24 mouse cellular contexts compared by ENCODE assay signal in the genomic region with DNA sequence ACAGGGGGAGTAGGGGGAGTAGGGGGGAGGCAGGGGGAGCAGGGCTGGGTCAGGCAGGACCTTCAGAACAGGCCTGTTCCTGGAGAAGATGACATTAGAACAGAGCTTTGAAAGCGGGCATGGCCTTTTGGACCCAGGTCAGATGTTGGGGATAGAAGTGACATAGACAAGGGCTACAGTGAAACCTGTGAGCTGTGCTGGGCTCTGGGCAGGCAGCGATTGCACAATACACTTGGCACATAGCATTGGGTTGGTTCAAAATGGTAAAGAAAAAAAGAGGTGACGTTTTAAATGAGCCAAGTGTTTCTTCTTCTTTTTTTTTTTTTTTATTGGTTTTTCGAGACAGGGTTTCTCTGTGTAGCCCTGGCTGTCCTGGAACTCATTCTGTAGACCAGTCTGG. TPM values are rescaled to one million over a fixed set of nuclear protein-coding genes. Genes with fewer than 3 reads are reported as not detected.
DNase-seq lines count a peak whose midpoint lies in the region; ATAC-seq and TF ChIP-seq lines count a peak whose summit lies in the region.
"Had no signal": no experiment of that assay in that cellular context is flagged by ENCODE, and none has a peak within 500 bp of the region (broad histone marks: within the 10 kb centered on the region; RNA-seq: fewer than 3 reads in every experiment).

No protein-coding gene starts in this region.

- H3K79me2 ChIP-seq in MEL (ENCODE audit: control insufficient read depth, insufficient read depth, low read length, poor library complexity) = no peaks in the 10 kb centered on the region

- WGBS in heart, embryonic 10.5 days = 76% methylated on average over 4 of the region's 4 CpGs
- 83% methylated on average over 4 of the region's 4 CpGs for WGBS in heart, embryonic 11.5 days (ENCODE audit: insufficient replicate concordance)
- WGBS in lung, embryonic 14.5 days = 70% methylated on average over 4 of the region's 4 CpGs

- TF ChIP-seq CTCF in lung, embryonic 14.5 days (IDR thresholded peaks at IDR 0.05; ENCODE audit: low read depth) = no peak
- TF ChIP-seq CTCF in MEL (IDR thresholded peaks at IDR 0.05 in 2 of 3, conservative IDR thresholded peaks at IDR 0.05 in 1 of 3; ENCODE audit: control insufficient read depth in 1 of 3, insufficient read depth in 1 of 3, low read depth in 2 of 3, low read length in 3 of 3, poor library complexity in 1 of 3, severe bottlenecking in 1 of 3) = no peak

- TF ChIP-seq POLR2A in MEL (IDR thresholded peaks at IDR 0.05; ENCODE audit: control insufficient read depth in 1 of 2, insufficient read depth in 1 of 2, low read depth in 1 of 2, low read length in 2 of 2, poor library complexity in 1 of 2) = no peak

- H3K4me2 ChIP-seq in heart, embryonic 11.5 days = no peak overlapping the region
- H3K4me2 ChIP-seq in lung, embryonic 14.5 days = no peak overlapping the region
- H3K4me2 ChIP-seq: embryonic facial prominence, embryonic 12.5 days; hindbrain, embryonic 14.5 days; limb, embryonic 13.5 days; midbrain, embryonic 15.5 days; neural tube, embryonic 13.5 days had no signal

- H3K36me3 ChIP-seq in heart, embryonic 10.5 days = no peaks in the 10 kb centered on the region
- no peaks in the 10 kb centered on the region for H3K36me3 ChIP-seq in heart, embryonic 11.5 days (ENCODE audit: control insufficient read depth, insufficient read depth, low read length)
- H3K36me3 ChIP-seq in lung, embryonic 14.5 days (ENCODE audit: insufficient read depth) = no peaks in the 10 kb centered on the region
- peaks cover 0 to 9% of the 10 kb centered on the region in 2 experiments; a peak in 2 of 4 replicates for H3K36me3 ChIP-seq in MEL (ENCODE audit: control insufficient read depth in 1 of 2, insufficient read depth in 2 of 2, low read length in 2 of 2)
- H3K36me3 ChIP-seq: embryonic facial prominence, embryonic 12.5 days; G1E; limb, embryonic 13.5 days; midbrain, embryonic 15.5 days; neural tube, embryonic 13.5 days had no signal

- H3K27me3 ChIP-seq in heart, embryonic 10.5 days (ENCODE audit: insufficient read depth, poor library complexity, severe bottlenecking) = no peaks in the 10 kb centered on the region
- H3K27me3 ChIP-seq in heart, embryonic 11.5 days (ENCODE audit: control insufficient read depth, insufficient read depth, low read length) = no peaks in the 10 kb centered on the region
- no peaks in the 10 kb centered on the region for H3K27me3 ChIP-seq in lung, embryonic 14.5 days (ENCODE audit: insufficient read depth, low read length)
- H3K27me3 ChIP-seq in MEL (ENCODE audit: control insufficient read depth in 1 of 2, insufficient read depth in 2 of 2, low read length in 2 of 2) = no peaks in the 10 kb centered on the region
- H3K27me3 ChIP-seq: CH12.LX; embryonic facial prominence, embryonic 12.5 days; limb, embryonic 13.5 days; midbrain, embryonic 15.5 days had no signal

- no peak overlapping the region for H3K27ac ChIP-seq in heart, embryonic 10.5 days
- no peak overlapping the region for H3K27ac ChIP-seq in heart, embryonic 11.5 days (ENCODE audit: low read depth, low read length)
- no peak overlapping the region for H3K27ac ChIP-seq in lung, embryonic 14.5 days (ENCODE audit: low read depth)
- H3K27ac ChIP-seq in MEL (ENCODE audit: control insufficient read depth, low read depth, low read length) = no peak overlapping the region
- H3K27ac ChIP-seq: embryonic facial prominence, embryonic 12.5 days; heart, adult 2 months; hindbrain, embryonic 14.5 days; limb, embryonic 13.5 days; midbrain, embryonic 15.5 days; neural tube, embryonic 13.5 days had no signal

- H3K9ac ChIP-seq in heart, embryonic 11.5 days (ENCODE audit: low read depth, low read length) = no peak overlapping the region
- no peak overlapping the region for H3K9ac ChIP-seq in lung, embryonic 14.5 days
- no peak overlapping the region for H3K9ac ChIP-seq in MEL (ENCODE audit: control insufficient read depth, low read depth, low read length, poor library complexity, severe bottlenecking)
- H3K9ac ChIP-seq: embryonic facial prominence, embryonic 12.5 days; hindbrain, embryonic 14.5 days; limb, embryonic 13.5 days; midbrain, embryonic 15.5 days; neural tube, embryonic 13.5 days had no signal

- DNase-seq in heart, embryonic 10.5 days (ENCODE audit: low spot score) = peak; percentile 19
- DNase-seq in lung, embryonic 14.5 days = peak; percentile 23
- DNase-seq in lung, postnatal 14 days = no peak
- no peak for DNase-seq in MEL (ENCODE audit: low read depth, low spot score)
- DNase-seq in layer of hippocampus, adult 11-12 months (ENCODE audit: low spot score) = no peak
- DNase-seq: cerebellum, adult 11-12 months; cerebellum, postnatal 10 days; gastrocnemius, postnatal 25 days; heart, adult 2 months; heart, postnatal 4 days; kidney, postnatal 4 days; layer of hippocampus, adult 9-11 months; retina, postnatal 1 day; right cerebral cortex, postnatal 25 days; spleen, adult 18-20 months had no signal

- H3K4me1 ChIP-seq in heart, embryonic 10.5 days = 0 out of 2 replicates have a peak, but pooled peaks cover 4% of the 10 kb centered on the region
- no peaks in the 10 kb centered on the region for H3K4me1 ChIP-seq in heart, embryonic 11.5 days (ENCODE audit: control insufficient read depth, insufficient read depth, low read length)
- no peaks in the 10 kb centered on the region for H3K4me1 ChIP-seq in lung, embryonic 14.5 days (ENCODE audit: insufficient read depth)
- H3K4me1 ChIP-seq in MEL (ENCODE audit: control insufficient read depth in 1 of 2, insufficient read depth in 2 of 2, low read length in 2 of 2) = peaks cover 0 to 14% of the 10 kb centered on the region in 2 experiments; a peak in 3 of 4 replicates
- H3K4me1 ChIP-seq: embryonic facial prominence, embryonic 12.5 days; neural tube, embryonic 13.5 days had no signal

- no peak for TF ChIP-seq EP300 in MEL (IDR thresholded peaks at IDR 0.05; ENCODE audit: low read depth in 1 of 2, low read length in 2 of 2)

- no peak for ATAC-seq in heart, embryonic 11.5 days (replicated peaks; ENCODE audit: insufficient number of reproducible peaks, low FRiP score, low TSS enrichment)
- ATAC-seq in lung, embryonic 14.5 days (ENCODE audit: insufficient read depth) = no peak
- ATAC-seq in megakaryocyte progenitor cell, adult 5-6 weeks (replicated peaks; ENCODE audit: poor library complexity) = peak; percentile 54
- ATAC-seq: midbrain, embryonic 15.5 days had no signal

- TF ChIP-seq RAD21 in MEL (IDR thresholded peaks at IDR 0.05; ENCODE audit: low read depth, low read length) = no peak

- H3K4me3 ChIP-seq in heart, embryonic 10.5 days = no peak overlapping the region
- H3K4me3 ChIP-seq in heart, embryonic 11.5 days (ENCODE audit: low read depth, low read length) = no peak overlapping the region
- H3K4me3 ChIP-seq in lung, embryonic 14.5 days (ENCODE audit: low read depth, low read length) = no peak overlapping the region
- H3K4me3 ChIP-seq in MEL (ENCODE audit: control insufficient read depth in 1 of 2, insufficient read depth in 1 of 2, low read depth in 2 of 2, low read length in 2 of 2) = no peak overlapping the region
- H3K4me3 ChIP-seq: embryonic facial prominence, embryonic 12.5 days; heart, adult 2 months; limb, embryonic 13.5 days; midbrain, embryonic 15.5 days; neural tube, embryonic 13.5 days had no signal

- H3K9me3 ChIP-seq in heart, embryonic 10.5 days = no peaks in the 10 kb centered on the region
- H3K9me3 ChIP-seq in heart, embryonic 11.5 days (replicated peaks; ENCODE audit: control insufficient read depth, low read length) = no peaks in the 10 kb centered on the region
- no peaks in the 10 kb centered on the region for H3K9me3 ChIP-seq in lung, embryonic 14.5 days (ENCODE audit: low read depth, low read length)
- no peaks in the 10 kb centered on the region for H3K9me3 ChIP-seq in MEL (replicated peaks; ENCODE audit: insufficient read depth, low read length)
- H3K9me3 ChIP-seq: embryonic facial prominence, embryonic 12.5 days; G1E; limb, embryonic 13.5 days; midbrain, embryonic 15.5 days; neural tube, embryonic 13.5 days had no signal

TF ChIP-seq in MEL, 35 proteins besides CTCF, POLR2A, EP300 and RAD21:
- TF ChIP-seq TAL1 (IDR thresholded peaks at IDR 0.05; ENCODE audit: low read length) = no peak
- 0 out of 2 replicates have a peak, but pooled peaks have one; percentile 8 for TF ChIP-seq ZNF384 (IDR thresholded peaks at IDR 0.05; ENCODE audit: low read depth, low read length)
TF ChIP-seq in MEL: peak in this region for 1.

RNA-seq across cellular contexts. Expression of a gene that starts 19.4 kb away (rescaled TPM):
- polyA plus RNA-seq in heart, embryonic 10.5 days (2016; fragmentation: Nextera tagmentation; extraction: Ambion mirVana) = 461 and 481 TPM in 2 replicates
- polyA plus RNA-seq in heart, embryonic 11.5 days (2014; fragmentation: Nextera tagmentation; extraction: Ambion mirVana) = 397 and 442 TPM in 2 replicates
- 539 and 550 TPM in 2 replicates for polyA plus RNA-seq in lung, embryonic 14.5 days (2014; fragmentation: Nextera tagmentation; extraction: Ambion mirVana)
- 307 and 316 TPM in 2 replicates for total RNA-seq in MEL (2012; rRNA removed)
- polyA plus RNA-seq in MEL (2012; ENCODE audit: insufficient read depth in 1 of 2, insufficient read length in 2 of 2, low read depth in 1 of 2, low replicate concordance in 2 of 2, missing spikeins in 1 of 2) = 100 to 1,000 TPM; 228 to 778 TPM
- 166 and 175 TPM in 2 replicates for total RNA-seq in megakaryocyte progenitor cell, adult 5-6 weeks (2015)
- 189 and 199 TPM in 2 replicates for total RNA-seq in megakaryocyte progenitor cell, adult 5-6 weeks (2017)

Comparison
In these comparisons a context has a peak if more than half of its experiments do, and no peak if none do; other contexts are left out.
1. DNase-seq: peak in heart, embryonic 10.5 days (single experiment) and lung, embryonic 14.5 days (single experiment); none in lung, postnatal 14 days (single experiment), MEL (single experiment) and layer of hippocampus, adult 11-12 months (single experiment).